ENCODE assay signal across 8 mouse cellular contexts in genomic region chr2:3799767-3800554, GRCm38 (mm10).
A peak's percentile ranks its signal among the peaks of the same experiment; 100 is the strongest.
DNase-seq lines count a peak whose midpoint lies in the region; ATAC-seq and TF ChIP-seq lines count a peak whose summit lies in the region.

No protein-coding gene starts in this region.

- H3K4me1 ChIP-seq in testis, adult 2 months (ENCODE audit: control insufficient read depth, insufficient read depth, low read length) = peaks cover 8% of the 10 kb centered on the region
- H3K4me1 ChIP-seq in intestine, embryonic 15.5 days (replicated peaks) = no peaks in the 10 kb centered on the region; the same call in 1 of the 2 replicates
- H3K4me1 ChIP-seq in limb, embryonic 11.5 days (ENCODE audit: control insufficient read depth, insufficient read depth, low read length) = peaks cover 5% of the 10 kb centered on the region; the same call in 1 of the 2 replicates
- no peaks in the 10 kb centered on the region for H3K4me1 ChIP-seq in midbrain, embryonic 12.5 days

- peak overlapping the region; percentile 62 for H3K4me2 ChIP-seq in intestine, embryonic 15.5 days (replicated peaks)
- peak overlapping the region; percentile 35 for H3K4me2 ChIP-seq in limb, embryonic 11.5 days (ENCODE audit: low read depth, severe bottlenecking)
- H3K4me2 ChIP-seq in midbrain, embryonic 12.5 days (replicated peaks) = peak overlapping the region; percentile 52

- H3K36me3 ChIP-seq in testis, adult 2 months (ENCODE audit: control insufficient read depth, insufficient read depth, low read length) = no peaks in the 10 kb centered on the region
- H3K36me3 ChIP-seq in intestine, embryonic 15.5 days = no peaks in the 10 kb centered on the region
- H3K36me3 ChIP-seq in limb, embryonic 11.5 days (ENCODE audit: control insufficient read depth, insufficient read depth, low read length) = no peaks in the 10 kb centered on the region
- H3K36me3 ChIP-seq in midbrain, embryonic 12.5 days = no peaks in the 10 kb centered on the region

- 8% methylated on average over 18 of the region's 18 CpGs for WGBS in intestine, embryonic 15.5 days
- WGBS in limb, embryonic 11.5 days = 21% methylated on average over 18 of the region's 18 CpGs
- 12% methylated on average over 18 of the region's 18 CpGs for WGBS in midbrain, embryonic 12.5 days

- no peaks in the 10 kb centered on the region for H3K27me3 ChIP-seq in testis, adult 2 months (ENCODE audit: control insufficient read depth, insufficient read depth, low read length)
- no peaks in the 10 kb centered on the region for H3K27me3 ChIP-seq in intestine, embryonic 15.5 days (replicated peaks)
- no peaks in the 10 kb centered on the region for H3K27me3 ChIP-seq in limb, embryonic 11.5 days (ENCODE audit: control insufficient read depth, insufficient read depth, low read length)
- H3K27me3 ChIP-seq in midbrain, embryonic 12.5 days = no peaks in the 10 kb centered on the region; the same call in 1 of the 2 replicates

- H3K4me3 ChIP-seq in testis, adult 2 months (ENCODE audit: control insufficient read depth, low read depth, low read length) = peak overlapping the region; percentile 72
- peak overlapping the region; percentile 29 for H3K4me3 ChIP-seq in intestine, embryonic 15.5 days (replicated peaks)
- H3K4me3 ChIP-seq in limb, embryonic 11.5 days (ENCODE audit: low read depth, low read length) = no peak overlapping the region
- H3K4me3 ChIP-seq in midbrain, embryonic 12.5 days = peak overlapping the region; percentile 26; the same call in 1 of the 2 replicates

- no peak overlapping the region for H3K9ac ChIP-seq in intestine, embryonic 15.5 days
- H3K9ac ChIP-seq in limb, embryonic 11.5 days (ENCODE audit: low read length) = no peak overlapping the region
- H3K9ac ChIP-seq in midbrain, embryonic 12.5 days (replicated peaks) = 0 out of 2 replicates have a peak overlapping the region, but pooled peaks have one; percentile 4

- TF ChIP-seq POLR2A in testis, adult 2 months (IDR thresholded peaks at IDR 0.05; ENCODE audit: control insufficient read depth, low read depth, low read length) = no peak

- H3K27ac ChIP-seq in testis, adult 2 months (ENCODE audit: control insufficient read depth, insufficient read depth, low read depth, low read length) = no peak overlapping the region
- no peak overlapping the region for H3K27ac ChIP-seq in intestine, embryonic 15.5 days
- no peak overlapping the region for H3K27ac ChIP-seq in limb, embryonic 11.5 days (replicated peaks; ENCODE audit: low read depth, low read length)
- H3K27ac ChIP-seq in midbrain, embryonic 12.5 days (replicated peaks) = no peak overlapping the region

- H3K9me3 ChIP-seq in intestine, embryonic 15.5 days = no peaks in the 10 kb centered on the region
- H3K9me3 ChIP-seq in limb, embryonic 11.5 days (ENCODE audit: control insufficient read depth, low read length) = no peaks in the 10 kb centered on the region
- no peaks in the 10 kb centered on the region for H3K9me3 ChIP-seq in midbrain, embryonic 12.5 days

- no peak; the same call in 1 of the 2 replicates for TF ChIP-seq CTCF in testis, adult 2 months (IDR thresholded peaks at IDR 0.05; ENCODE audit: control insufficient read depth, insufficient read depth, insufficient replicate concordance, low read depth, low read length)

- peak; percentile 86 for ATAC-seq in intestine, embryonic 15.5 days
- no peak for ATAC-seq in limb, embryonic 11.5 days (ENCODE audit: insufficient number of reproducible peaks, low FRiP score, low TSS enrichment, low read depth)
- ATAC-seq in midbrain, embryonic 12.5 days (ENCODE audit: low FRiP score, low read depth) = peak; percentile 80

- no peak for DNase-seq in testis, postnatal 14 days (ENCODE audit: low spot score)
- peak; percentile 72 to 83 for DNase-seq in cerebellum, postnatal 10 days
- peak; percentile 7 to 45 for DNase-seq in frontal cortex, postnatal 36 days (ENCODE audit: low spot score in 2 of 2)
- DNase-seq in limb, embryonic 11.5 days (ENCODE audit: low spot score) = peak; percentile 70
- peak; percentile 29 to 60 for DNase-seq in spleen, postnatal 10 days (ENCODE audit: low spot score in 2 of 2)
